Mouse (Mus musculus): Measurements from ENCODE around the gene Olfr1418. TPM values are rescaled to one million over a fixed set of nuclear protein-coding genes. Genes with fewer than 3 reads are reported as not detected.

Gene Olfr1418
- polyA plus RNA-seq, 1 experiment from 2014 or later, result not detected

DNA sequence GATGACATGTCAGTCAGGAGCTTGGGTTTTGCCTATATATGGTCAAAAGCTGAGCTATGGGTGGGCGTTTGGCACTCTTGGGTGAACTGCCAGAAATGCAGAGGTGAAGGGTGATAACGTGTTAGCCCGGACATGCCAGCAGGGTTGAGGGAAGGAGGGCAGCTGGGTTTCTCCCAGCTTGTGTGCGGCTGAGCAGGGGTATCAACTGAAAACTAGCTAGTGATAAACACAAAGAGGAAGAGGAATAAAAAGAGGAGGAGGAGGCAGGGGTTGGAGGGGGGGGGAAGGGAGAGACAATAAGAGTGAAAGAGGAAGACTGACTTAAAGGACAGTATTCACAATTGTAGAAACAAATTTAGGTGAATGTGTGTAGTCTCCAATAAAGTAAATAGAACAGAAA is 8.2 kb downstream of the Olfr1418 start:
- H3K4me3 ChIP-seq (ENCODE audit: low read depth, low read length), result no peak overlapping the region
- no peak overlapping the region for H3K4me2 ChIP-seq (ENCODE audit: low read depth, low read length)
- no peaks in the 10 kb centered on the region for H3K27me3 ChIP-seq (ENCODE audit: insufficient read depth, low read length)
- DNase-seq (no peak), ATAC-seq (no peak)
- no peaks in the 10 kb centered on the region for H3K9me3 ChIP-seq (ENCODE audit: low read length)
- H3K9ac ChIP-seq (replicated peaks), result no peak overlapping the region
- 46% methylated on average over 4 of the region's 4 CpGs for WGBS (ENCODE audit: insufficient replicate concordance)
- H3K4me1 ChIP-seq (ENCODE audit: insufficient read depth), result no peaks in the 10 kb centered on the region
- H3K27ac ChIP-seq (ENCODE audit: low read depth), result no peak overlapping the region
- TF ChIP-seq EP300 (IDR thresholded peaks at IDR 0.05; ENCODE audit: low read depth), result no peak
- no peak for TF ChIP-seq CTCF (IDR thresholded peaks at IDR 0.05; ENCODE audit: low read depth)
- H3K36me3 ChIP-seq (replicated peaks; ENCODE audit: insufficient read depth, low read length), result no peaks in the 10 kb centered on the region

DNA sequence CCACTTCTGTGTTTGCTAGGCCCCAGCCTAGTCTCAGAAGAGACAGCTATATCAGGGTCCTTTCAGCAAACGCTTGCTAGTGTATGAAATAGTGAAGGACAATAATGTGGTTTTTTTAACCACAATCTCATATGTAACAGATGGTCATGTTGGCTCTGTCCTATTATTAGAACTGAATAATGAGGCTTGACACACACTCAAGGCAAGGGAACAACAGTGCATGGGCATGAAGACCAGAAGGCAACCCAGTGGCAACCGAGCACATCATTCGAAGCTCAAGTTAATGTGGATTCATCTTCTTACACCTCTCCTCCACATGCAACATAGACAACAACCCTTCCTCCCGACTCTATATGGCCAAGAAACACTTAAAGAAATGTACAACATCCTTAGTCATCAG is 14.5 kb downstream of the Olfr1418 start:
- Histone ChIP-seq H3K27me3 (ENCODE audit: insufficient read depth, low read length) (no peaks in the 10 kb centered on the region), H3K4me3 (ENCODE audit: low read depth, low read length) (no peak overlapping the region), H3K9ac (replicated peaks) (no peak overlapping the region), H3K9me3 (ENCODE audit: low read length) (no peaks in the 10 kb centered on the region), H3K27ac (ENCODE audit: low read depth) (no peak overlapping the region), H3K4me1 (ENCODE audit: insufficient read depth) (no peaks in the 10 kb centered on the region), H3K36me3 (replicated peaks; ENCODE audit: insufficient read depth, low read length) (no peaks in the 10 kb centered on the region), H3K4me2 (ENCODE audit: low read depth, low read length) (no peak overlapping the region)
- WGBS (ENCODE audit: insufficient replicate concordance), result 66% methylated on average over 4 of the region's 4 CpGs
- no peak for DNase-seq
- no peak for ATAC-seq
- no peak for TF ChIP-seq EP300 (IDR thresholded peaks at IDR 0.05; ENCODE audit: low read depth)
- TF ChIP-seq CTCF (IDR thresholded peaks at IDR 0.05; ENCODE audit: low read depth), result no peak

DNA sequence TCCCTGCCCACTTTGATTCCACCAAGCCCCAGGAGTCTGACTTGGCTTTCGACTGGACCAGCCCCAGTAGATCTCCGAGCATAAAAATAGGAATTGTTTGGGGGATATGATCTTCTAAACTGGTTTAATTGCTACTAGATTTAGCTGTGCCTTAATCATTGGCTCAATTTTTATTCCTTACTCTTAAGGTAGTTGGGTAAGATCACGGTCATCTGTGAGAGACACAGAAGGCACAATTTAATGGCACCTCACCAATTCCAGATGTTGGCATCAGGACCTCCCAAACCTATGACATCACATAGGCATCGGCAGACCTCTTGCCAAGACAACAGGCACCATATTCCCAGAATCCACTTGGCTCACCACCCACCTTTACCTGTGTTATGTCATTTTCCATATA is 21.7 kb downstream of the Olfr1418 start, which contains the start of gene Olfr1417:
Gene Olfr1417, minus strand, starts transcription at position 101 of the 400 bp plus-strand sequence.
- DNase-seq (no peak), ATAC-seq (no peak)
- Histone ChIP-seq H3K4me2 (ENCODE audit: low read depth, low read length) (no peak within 1 kb of the TSS), H3K4me1 (ENCODE audit: insufficient read depth) (no peaks in the 10 kb centered on the region), H3K9me3 (ENCODE audit: low read length) (no peaks in the 10 kb centered on the region), H3K4me3 (ENCODE audit: low read depth, low read length) (no peak within 1 kb of the TSS), H3K9ac (replicated peaks) (no peak within 1 kb of the TSS), H3K27ac (ENCODE audit: low read depth) (no peak within 1 kb of the TSS), H3K36me3 (replicated peaks; ENCODE audit: insufficient read depth, low read length) (no peaks in the 10 kb centered on the region), H3K27me3 (ENCODE audit: insufficient read depth, low read length) (no peaks in the 10 kb centered on the region)
- TF ChIP-seq CTCF (IDR thresholded peaks at IDR 0.05; ENCODE audit: low read depth) (no peak), EP300 (IDR thresholded peaks at IDR 0.05; ENCODE audit: low read depth) (no peak)
- 75% methylated on average over 4 of the region's 4 CpGs for WGBS (ENCODE audit: insufficient replicate concordance)

DNA sequence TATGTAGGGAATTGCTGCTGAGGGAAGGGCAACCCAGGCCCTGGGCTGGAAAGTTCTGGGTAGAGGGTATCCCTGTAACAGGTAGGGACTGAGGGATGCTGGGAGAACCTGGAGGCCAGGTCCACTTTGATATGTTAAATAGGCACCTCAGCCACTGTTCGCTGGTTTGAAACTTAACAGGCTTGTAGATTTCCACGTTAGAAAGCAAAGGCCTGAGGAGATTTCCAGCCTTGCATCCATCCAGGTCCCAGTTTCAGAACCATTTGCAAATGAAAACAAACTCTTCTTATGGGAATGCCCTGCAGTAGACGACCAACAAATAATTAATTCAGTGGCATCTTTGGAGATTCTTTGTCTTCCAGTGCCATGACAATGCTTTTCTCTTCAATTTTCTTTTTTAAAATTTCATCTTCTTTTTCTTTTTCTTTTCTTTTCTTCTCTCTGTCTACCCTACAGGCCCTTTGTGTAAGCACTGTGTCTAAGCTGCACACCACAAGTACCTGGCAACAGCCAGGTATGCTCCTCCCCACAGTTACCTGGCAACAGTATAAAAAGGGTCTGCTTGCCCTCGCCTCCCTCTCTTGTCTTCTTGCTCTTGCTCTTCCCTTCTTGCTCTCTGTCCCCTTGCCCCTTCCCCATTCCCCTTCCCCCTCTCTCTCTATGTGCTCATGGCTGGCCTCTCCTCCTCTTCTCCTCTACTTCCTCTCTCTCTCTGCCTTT is 37.4 kb downstream of the Olfr1418 start:
- Histone ChIP-seq H3K9ac (replicated peaks) (no peak overlapping the region), H3K27ac (ENCODE audit: low read depth) (no peak overlapping the region), H3K4me1 (ENCODE audit: insufficient read depth) (no peaks in the 10 kb centered on the region), H3K9me3 (ENCODE audit: low read length) (no peaks in the 10 kb centered on the region), H3K36me3 (replicated peaks; ENCODE audit: insufficient read depth, low read length) (no peaks in the 10 kb centered on the region), H3K4me3 (ENCODE audit: low read depth, low read length) (no peak overlapping the region), H3K4me2 (ENCODE audit: low read depth, low read length) (no peak overlapping the region), H3K27me3 (ENCODE audit: insufficient read depth, low read length) (peaks cover 17% of the 10 kb centered on the region)
- DNase-seq, result no peak
- WGBS (ENCODE audit: insufficient replicate concordance), result 64% methylated on average over 4 of the region's 4 CpGs
- ATAC-seq, result no peak
- TF ChIP-seq EP300 (IDR thresholded peaks at IDR 0.05; ENCODE audit: low read depth) (no peak), CTCF (IDR thresholded peaks at IDR 0.05; ENCODE audit: low read depth) (no peak)

DNA sequence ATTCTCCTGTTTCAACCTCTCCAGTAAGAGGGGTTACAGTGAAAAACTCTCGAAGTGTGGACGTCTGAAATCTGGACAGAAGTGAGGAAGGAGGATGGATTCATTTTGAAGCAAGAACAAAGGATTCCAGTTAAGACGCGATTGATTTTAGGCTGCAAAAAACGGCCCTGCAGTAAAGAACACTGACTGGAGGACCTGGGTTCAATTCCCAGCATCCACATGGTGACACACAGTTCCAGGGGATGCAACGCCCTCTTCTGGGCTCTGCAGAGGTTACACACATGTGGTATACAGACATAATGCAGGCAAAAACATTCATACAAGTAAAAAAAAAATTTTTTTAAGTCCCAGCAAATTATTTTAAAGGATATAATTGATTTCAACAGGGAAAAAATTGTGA is 40.7 kb downstream of the Olfr1418 start:
- Histone ChIP-seq H3K27ac (ENCODE audit: low read depth) (no peak overlapping the region), H3K27me3 (ENCODE audit: insufficient read depth, low read length) (peaks cover 29% of the 10 kb centered on the region)

DNA sequence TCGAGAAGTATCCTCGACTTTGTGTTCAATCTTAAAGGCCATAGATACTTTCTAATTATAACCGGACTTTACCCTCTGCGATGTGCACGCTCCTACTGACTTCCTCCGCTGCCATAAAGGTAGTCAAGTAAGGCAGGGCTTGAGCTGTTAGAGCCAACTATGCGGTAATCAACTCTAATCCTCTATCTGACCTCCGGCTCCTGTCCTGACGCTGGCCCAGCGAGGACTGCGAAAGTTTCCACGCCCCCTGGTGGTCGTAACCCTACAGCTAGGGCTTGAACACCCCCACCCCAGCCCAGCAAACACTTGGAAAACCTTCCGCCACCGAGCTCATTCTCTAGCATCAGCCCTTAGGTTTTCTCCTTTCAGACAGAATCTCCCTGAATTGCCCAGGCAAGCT is 41.1 kb downstream of the Olfr1418 start:
- no peak overlapping the region for H3K9ac ChIP-seq (replicated peaks)
- peak overlapping the region; percentile 67; the same call in 1 of the 2 replicates for H3K4me3 ChIP-seq (ENCODE audit: low read depth, low read length)
- 0 out of 2 replicates have a peak, but pooled peaks have one; percentile 37 for ATAC-seq

More for the DNA sequence above, 40.7 kb downstream of the Olfr1418 start:
- no peak for TF ChIP-seq CTCF (IDR thresholded peaks at IDR 0.05; ENCODE audit: low read depth)
- no peak for TF ChIP-seq EP300 (IDR thresholded peaks at IDR 0.05; ENCODE audit: low read depth)
- ATAC-seq (no peak), DNase-seq (no peak)
- Histone ChIP-seq H3K9me3 (ENCODE audit: low read length) (no peaks in the 10 kb centered on the region), H3K4me2 (ENCODE audit: low read depth, low read length) (no peak overlapping the region), H3K4me3 (ENCODE audit: low read depth, low read length) (0 out of 2 replicates have a peak overlapping the region, but pooled peaks have one; percentile 67), H3K4me1 (ENCODE audit: insufficient read depth) (no peaks in the 10 kb centered on the region), H3K36me3 (replicated peaks; ENCODE audit: insufficient read depth, low read length) (no peaks in the 10 kb centered on the region), H3K9ac (replicated peaks) (no peak overlapping the region)
- 32% methylated on average over 6 of the region's 6 CpGs for WGBS (ENCODE audit: insufficient replicate concordance)

More for the DNA sequence above, 41.1 kb downstream of the Olfr1418 start:
- Histone ChIP-seq H3K4me1 (ENCODE audit: insufficient read depth) (no peaks in the 10 kb centered on the region), H3K9me3 (ENCODE audit: low read length) (no peaks in the 10 kb centered on the region), H3K27me3 (ENCODE audit: insufficient read depth, low read length) (peaks cover 29% of the 10 kb centered on the region), H3K27ac (ENCODE audit: low read depth) (no peak overlapping the region), H3K4me2 (ENCODE audit: low read depth, low read length) (peak overlapping the region; percentile 88), H3K36me3 (replicated peaks; ENCODE audit: insufficient read depth, low read length) (no peaks in the 10 kb centered on the region)
- TF ChIP-seq EP300 (IDR thresholded peaks at IDR 0.05; ENCODE audit: low read depth) (no peak), CTCF (IDR thresholded peaks at IDR 0.05; ENCODE audit: low read depth) (peak; percentile 59)
- DNase-seq, result peak; percentile 71
- WGBS (ENCODE audit: insufficient replicate concordance), result 3% methylated on average over 15 of the region's 15 CpGs
